Mouse (Mus musculus) erythroblast, embryonic 14.5 days (primary cell): ENCODE measurements around the gene Chrnb2.

Experiments
- GATA1 ChIP-seq: IDR thresholded peaks from 2 replicates; pipeline ENCODE4 v1.6.1; 2012; ENCODE audit warnings: low read length, inconsistent platforms, mixed read lengths
- TAL1 ChIP-seq: IDR thresholded peaks from 3 replicates; pipeline ENCODE4 v1.6.1; 2012; ENCODE audit warnings: low read length, inconsistent platforms, mixed read lengths

GRCm38 (mm10) chr3:89770425-89771002 lies 6.1 kb upstream of the Chrnb2 start:
- TF ChIP-seq GATA1 (no peak), TAL1 (no peak)
